Mouse (Mus musculus) left cerebral cortex, adult 8-10 months (tissue): ENCODE results near the gene Wtip. TPM values are rescaled to one million over a fixed set of nuclear protein-coding genes. Genes with fewer than 3 reads are reported as not detected.
"Not testable (repeated sequence)": the region's sequence is repeated elsewhere in the genome, so short reads cannot be mapped to it uniquely, and the experiment has no call there.

ENCODE experiments used
- DNase-seq, 2 experiments: peaks; one replicate each; pipeline ENCODE4 v3.0.0; 2022; ENCODE audit warnings: low spot score in 2 of 2
- total RNA-seq, 4 experiments: library from RNA; stranded (reverse); gene quantifications; 2 replicates each; pipeline ENCODE4 v1.2.4; 2022

Wtip gene
- total RNA-seq, 4 experiments from 2014 or later = 10.8 to 14.8 (median 13.5) TPM

- not testable (repeated sequence) for DNase-seq
Measured at GRCm38 (mm10) chr7:34120636-34121035, 12.4 kb downstream of the Wtip start.

- no peak for DNase-seq
Measured at GRCm38 (mm10) chr7:34116601-34117000, 16.5 kb downstream of the Wtip start.

GRCm38 (mm10) chr7:34109190-34109589 is 23.9 kb downstream of the Wtip start:
- DNase-seq = no peak

- no peak for DNase-seq
Measured at GRCm38 (mm10) chr7:34101276-34101675, 31.8 kb downstream of the Wtip start.

- no peak for DNase-seq
Measured at GRCm38 (mm10) chr7:34100002-34100401, 33.1 kb downstream of the Wtip start.

GRCm38 (mm10) chr7:34094911-34095481 is 38.1 kb downstream of the Wtip start, which contains the start of gene Scgb1b30:
Gene Scgb1b30, plus strand, starts transcription at chr7:34095431.
- DNase-seq = no peak

GRCm38 (mm10) chr7:34068132-34068531 is 64.9 kb downstream of the Wtip start:
- not testable (repeated sequence) for DNase-seq

Other genes with a start within 250 kb of the Wtip start
- gene Scgb2b26, start 188.2 kb downstream of the Wtip start, total RNA-seq = not detected
- gene Scgb2b27, start 119.3 kb downstream of the Wtip start, total RNA-seq = not detected
- not detected for gene Scgb1b27, start 111.8 kb downstream of the Wtip start, total RNA-seq
- not detected for gene Scgb1b30, start 37.8 kb downstream of the Wtip start, total RNA-seq
- 10 to 100 TPM; 87.0 to 89.6 (median 87.7) TPM for gene Uba2, start 36.3 kb upstream of the Wtip start, total RNA-seq
- 10 to 100 TPM; 22.3 to 25.5 (median 24.2) TPM for gene Pdcd2l, start 63.4 kb upstream of the Wtip start, total RNA-seq
- 100 to 1,000 TPM; 683 to 742 (median 696) TPM for gene Gpi1, start 97.1 kb upstream of the Wtip start, total RNA-seq
- gene Gm6096, start 117.8 kb upstream of the Wtip start, total RNA-seq = not detected
- 10 to 100 TPM; 40.1 to 47.7 (median 41.2) TPM for gene 4931406P16Rik, start 180.3 kb upstream of the Wtip start, total RNA-seq